Mouse (Mus musculus): ENCODE measurements at regions not wholly inside any gene's neighbourhood (a gene's known extent, or its start where the extent isn't known, plus 50 kb on each side); places are given as distances from the start of the nearest gene placed in this dataset.

GRCm38 (mm10) chr7:62269156-62269855 lies 77.1 kb upstream of the Ndn start:
- TF ChIP-seq CTCF (IDR thresholded peaks at IDR 0.05; ENCODE audit: control insufficient read depth, insufficient read depth, insufficient replicate concordance, low read depth, low read length) (no peak), POLR2A (IDR thresholded peaks at IDR 0.05; ENCODE audit: control insufficient read depth, low read depth, low read length) (no peak)

Data from testis, adult 2 months (tissue).